Mouse (Mus musculus) gastrocnemius, adult 2 months (tissue): ENCODE data around the gene Slc15a5. TPM values are rescaled to one million over a fixed set of nuclear protein-coding genes. Genes with fewer than 3 reads are reported as not detected.

Source experiments
- DNase-seq: peaks from one replicate; pipeline ENCODE4 v3.0.0; 2022
- H3K27ac ChIP-seq: fragments of 200-600 bp; 2 replicates; pipeline ENCODE4 v1.8.1; 2022; ENCODE audit warnings: mild to moderate bottlenecking
- H3K4me3 ChIP-seq: fragments of 200-600 bp; 2 replicates; pipeline ENCODE4 v1.8.1; 2022; ENCODE audit warnings: mild to moderate bottlenecking, moderate library complexity
- CTCF ChIP-seq: fragments of 200-600 bp; IDR thresholded peaks from 2 replicates; pipeline ENCODE4 v1.8.1; 2022; ENCODE audit warnings: antibody characterized with exemption, mild to moderate bottlenecking, moderate library complexity
- intact Hi-C: fragments of 180-260 bp; cut with DNase I; formaldehyde crosslinking; loops from one replicate; pipeline ENCODE4 v1.15.1; 2025
- total RNA-seq, 2 experiments: library from RNA; stranded (reverse); gene quantifications; 2 replicates each; pipeline ENCODE4 v1.2.3; 2021

The Slc15a5 gene
- total RNA-seq, 2 experiments from 2014 or later: 2.1 to 20.8 TPM

DNA sequence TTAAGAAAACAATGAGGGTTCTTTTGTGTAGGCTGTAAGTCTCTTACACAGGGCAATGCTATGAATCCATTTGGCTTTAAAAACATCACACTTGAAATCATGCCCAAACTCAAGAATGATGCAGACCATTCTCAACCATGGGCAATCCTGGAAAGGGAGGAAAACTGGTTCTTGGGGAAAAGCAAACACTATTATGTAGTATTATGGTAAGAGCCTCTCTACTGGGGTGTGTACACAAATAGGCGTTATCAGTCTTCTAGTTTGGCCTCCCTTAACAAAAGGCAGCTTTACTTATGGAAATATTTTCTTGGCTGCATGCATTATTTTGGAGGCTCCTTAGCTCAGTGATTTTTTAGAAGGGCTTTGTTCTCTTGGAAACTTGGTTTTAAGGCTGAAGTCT is 143.4 kb downstream of the Slc15a5 start:
- H3K27ac ChIP-seq: no peak overlapping the region
- TF ChIP-seq CTCF: no peak
- intact Hi-C loops: no loop called here
- no peak overlapping the region for H3K4me3 ChIP-seq
- no peak for DNase-seq

- H3K4me3 ChIP-seq: no peak overlapping the region
- intact Hi-C loops: no loop called here
- no peak for DNase-seq
- no peak for TF ChIP-seq CTCF
- no peak overlapping the region for H3K27ac ChIP-seq
Measured at GRCm38 (mm10) chr6:137935857-137936256, 143.9 kb downstream of the Slc15a5 start.

DNA sequence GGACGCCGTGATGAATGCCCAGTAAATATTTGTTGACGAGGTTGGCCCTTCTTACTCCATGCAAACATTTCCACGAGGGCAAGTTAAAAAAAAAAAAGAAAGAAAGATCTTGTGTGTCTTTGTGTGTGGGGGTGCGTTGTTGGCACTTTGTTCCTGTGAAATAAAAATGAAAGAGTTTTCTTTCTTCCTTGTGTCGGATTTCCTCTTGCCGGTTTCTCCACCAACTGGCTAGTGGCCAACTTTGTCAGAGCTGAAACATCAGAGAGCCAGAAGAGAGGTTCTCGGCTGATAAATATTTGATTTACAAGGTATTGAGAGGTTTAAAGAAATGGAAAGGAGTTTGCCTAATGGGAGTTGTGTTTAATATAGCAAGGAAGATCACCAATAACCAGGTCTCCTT is 144.4 kb downstream of the Slc15a5 start:
- Histone ChIP-seq H3K4me3 (peak overlapping the region; percentile 33), H3K27ac (no peak overlapping the region)
- intact Hi-C loops: no loop called here

GRCm38 (mm10) chr6:137934545-137935298 is 145.0 kb downstream of the Slc15a5 start:
- intact Hi-C loops: no loop called here
- Histone ChIP-seq H3K27ac (no peak overlapping the region), H3K4me3 (peak overlapping the region; percentile 33)
- DNase-seq: no peak
- no peak for TF ChIP-seq CTCF

More for the DNA sequence above, 144.4 kb downstream of the Slc15a5 start:
- TF ChIP-seq CTCF: no peak
- no peak for DNase-seq

Other genes starting within 250 kb of the Slc15a5 start
- gene Mgst1, start 60.4 kb upstream of the Slc15a5 start, total RNA-seq: 10 to 100 TPM; 47.4 to 69.0 TPM